Mouse (Mus musculus) heart, adult 2 months (tissue): ENCODE measurements around the gene Btbd17.

Source experiments
- CTCF ChIP-seq: fragments of 200-600 bp; IDR thresholded peaks from 2 replicates; pipeline ENCODE4 v1.8.1; 2022; ENCODE audit warnings: antibody characterized with exemption, mild to moderate bottlenecking, moderate library complexity
- EP300 ChIP-seq: fragments of 200-500 bp; IDR thresholded peaks from 2 replicates; pipeline ENCODE4 v1.6.1; 2011; ENCODE audit warnings: low read depth, low read length, control low read depth; ENCODE audit not compliant: insufficient read depth
- POLR2A ChIP-seq: fragments of 200-500 bp; IDR thresholded peaks from 2 replicates; pipeline ENCODE4 v1.6.1; 2011; ENCODE audit warnings: mild to moderate bottlenecking, low read depth, low read length, control low read depth; ENCODE audit not compliant: insufficient read depth

DNA sequence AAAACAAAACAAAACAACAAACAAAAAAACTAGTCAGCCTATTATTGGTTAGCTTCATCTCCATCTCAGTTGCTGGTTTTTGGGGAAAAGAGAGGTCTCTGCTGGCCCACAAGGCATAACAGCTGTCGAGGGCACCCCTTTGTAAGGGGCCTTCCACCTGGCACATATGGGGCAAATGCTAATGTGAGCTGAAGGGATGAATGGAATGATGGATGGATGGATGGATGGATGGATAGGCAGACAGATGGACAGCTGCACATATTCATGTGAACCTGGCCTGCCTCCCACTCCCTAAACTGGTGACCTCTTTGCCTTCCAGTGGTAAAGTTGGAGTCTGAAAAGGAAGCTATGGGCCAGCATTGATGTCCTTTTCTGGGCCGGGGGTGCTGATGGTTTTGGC is 11.3 kb upstream of the Btbd17 start:
- TF ChIP-seq CTCF, result no peak
- no peak for TF ChIP-seq POLR2A
- no peak for TF ChIP-seq EP300
